Mouse (Mus musculus) right cerebral cortex, adult 2 months (tissue): ENCODE measurements around the gene Lactbl1.

Experiments used
- DNase-seq, 2 experiments: peaks; one replicate each; pipeline ENCODE4 v3.0.0; 2021 to 2022; ENCODE audit warnings: low spot score in 2 of 2

The Lactbl1 gene

DNA sequence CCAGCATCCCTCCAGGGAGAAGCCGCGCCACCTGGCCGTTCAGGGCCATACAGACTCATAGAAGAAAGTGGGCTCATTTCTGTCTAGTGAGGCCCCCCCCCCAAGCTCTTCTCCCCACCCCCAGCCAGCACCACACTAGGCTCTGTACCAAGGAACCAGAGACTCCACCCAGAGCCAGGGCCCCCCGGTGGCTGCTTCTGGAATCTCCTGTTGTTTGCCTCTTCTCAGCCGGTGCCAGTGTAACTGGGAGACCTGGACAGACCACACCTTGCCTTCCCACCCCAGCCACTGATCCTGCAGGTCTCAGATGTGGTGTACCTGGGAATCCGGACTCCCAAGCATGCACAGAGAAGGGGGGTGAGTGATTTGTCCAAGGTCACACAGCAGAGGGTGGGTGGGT lies 62.1 kb downstream of the Lactbl1 start:
- no peak for DNase-seq

DNA sequence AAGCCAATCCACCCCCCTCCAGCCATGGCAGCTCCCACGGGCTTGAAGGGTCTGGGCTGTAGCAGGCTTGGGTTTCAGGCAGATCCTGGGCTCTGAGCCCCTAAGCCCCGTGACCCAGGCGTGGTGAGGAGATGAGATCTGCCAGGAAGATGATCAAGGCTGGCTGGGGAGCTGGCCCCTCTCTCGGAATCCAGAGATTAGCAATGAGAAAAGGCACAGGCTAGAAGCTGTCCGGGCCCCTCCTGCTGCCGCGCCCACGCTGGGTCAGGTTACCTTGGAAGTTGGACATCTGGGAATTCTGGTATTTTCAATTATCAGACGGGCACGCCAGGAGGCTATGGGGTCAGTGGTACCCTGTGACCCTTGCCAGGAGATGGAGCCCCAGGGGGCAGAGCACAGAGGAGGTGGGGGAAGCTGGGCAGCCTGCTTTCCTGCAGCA lies 63.0 kb downstream of the Lactbl1 start:
- no peak for DNase-seq

DNA sequence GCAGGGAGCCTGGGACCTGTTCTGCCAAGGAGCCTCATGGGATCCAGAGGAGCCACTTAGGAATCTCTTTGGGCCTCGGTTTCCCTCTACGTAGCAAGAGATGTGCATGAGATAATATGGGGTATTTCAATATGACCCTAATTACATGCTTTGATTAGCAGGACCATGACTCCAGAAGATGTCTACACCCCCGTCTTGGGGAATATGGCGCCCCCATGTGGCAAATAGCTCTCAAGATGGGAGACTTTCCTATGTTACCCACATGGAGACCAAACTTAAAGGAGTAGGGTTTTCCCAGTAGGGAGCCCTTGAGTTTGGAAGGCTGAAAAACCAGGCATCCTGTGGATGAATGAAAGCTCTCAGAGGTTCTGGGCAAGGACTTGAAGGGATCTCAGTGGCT lies 65.7 kb downstream of the Lactbl1 start:
- DNase-seq, result no peak
